Mouse (Mus musculus): ENCODE measurements around the gene Ttc27.

GRCm38 (mm10) chr17:74678061-74678460 is 39.5 kb upstream of the Ttc27 start:
- TF ChIP-seq CTCF (IDR thresholded peaks at IDR 0.05; ENCODE audit: low read depth, low read length) (no peak), POLR2A (IDR thresholded peaks at IDR 0.05; ENCODE audit: insufficient read depth, low read length) (no peak)
